Mouse (Mus musculus) neutrophil, adult 83 days (primary cell): ENCODE results near the gene Gm21256. TPM values are rescaled to one million over a fixed set of nuclear protein-coding genes. Genes with fewer than 3 reads are reported as not detected.

Experiments used
- total RNA-seq, 2 experiments: library from RNA; stranded (reverse); gene quantifications; one replicate each; pipeline ENCODE4 v1.2.4; 2023

Gene Gm21256
- not detected for total RNA-seq

GRCm38 (mm10) chrY:47450660-47451059 lies at the start of gene Gm21256:
Gene Gm21256 (plus strand): TSS chrY:47450960.

Other genes with a start within 250 kb of the Gm21256 start
- not detected for gene Gm21170, start 240.1 kb downstream of the Gm21256 start, total RNA-seq